Mouse (Mus musculus): ENCODE measurements around the gene Ankrd65. TPM values are rescaled to one million over a fixed set of nuclear protein-coding genes. Genes with fewer than 3 reads are reported as not detected.

Ankrd65 gene
- polyA plus RNA-seq, 1 experiment from 2014 or later, result 0.20 TPM

GRCm38 (mm10) chr4:155761356-155762099 lies 28.7 kb upstream of the Ankrd65 start:
- Histone ChIP-seq H3K36me3 (peaks cover 8% of the 10 kb centered on the region), H3K27me3 (no peaks in the 10 kb centered on the region), H3K9ac (peak overlapping the region; percentile 83), H3K4me3 (peak overlapping the region; percentile 96), H3K4me2 (peak overlapping the region; percentile 97), H3K27ac (peak overlapping the region; percentile 48; the same call in 1 of the 2 replicates), H3K4me1 (peaks cover 20% of the 10 kb centered on the region), H3K9me3 (no peaks in the 10 kb centered on the region)
- 1% methylated on average over 28 of the region's 28 CpGs for WGBS
- peak; percentile 7; the same call in 1 of the 2 replicates for ATAC-seq (ENCODE audit: borderline replicate concordance, extremely low read depth, low FRiP score, low TSS enrichment)

- no peaks in the 10 kb centered on the region for H3K9me3 ChIP-seq
- no peak overlapping the region for H3K4me3 ChIP-seq
- no peak overlapping the region; the same call in 1 of the 2 replicates for H3K4me2 ChIP-seq
- 74% methylated on average over 3 of the region's 3 CpGs for WGBS
- ATAC-seq (ENCODE audit: borderline replicate concordance, extremely low read depth, low FRiP score, low TSS enrichment), result no peak
- 0 out of 2 replicates have a peak, but pooled peaks cover under 1% of the 10 kb centered on the region for H3K36me3 ChIP-seq
- no peaks in the 10 kb centered on the region for H3K27me3 ChIP-seq
- no peak overlapping the region for H3K9ac ChIP-seq
- peaks cover 20% of the 10 kb centered on the region for H3K4me1 ChIP-seq
- H3K27ac ChIP-seq, result no peak overlapping the region
These were observed 27.9 kb upstream of the Ankrd65 start for GRCm38 (mm10) chr4:155762357-155762756.

GRCm38 (mm10) chr4:155769496-155769879 lies 20.8 kb upstream of the Ankrd65 start:
- H3K27ac ChIP-seq, result no peak overlapping the region
- H3K9ac ChIP-seq, result peak overlapping the region; percentile 66; the same call in 1 of the 2 replicates
- H3K4me1 ChIP-seq, result peaks cover 22% of the 10 kb centered on the region
- H3K36me3 ChIP-seq, result no peaks in the 10 kb centered on the region
- no peaks in the 10 kb centered on the region for H3K9me3 ChIP-seq
- peaks cover 34% of the 10 kb centered on the region for H3K27me3 ChIP-seq
- H3K4me3 ChIP-seq, result peak overlapping the region; percentile 49
- H3K4me2 ChIP-seq, result peak overlapping the region; percentile 85
- 63% methylated on average over 5 of the region's 5 CpGs for WGBS
- no peak for ATAC-seq (ENCODE audit: borderline replicate concordance, extremely low read depth, low FRiP score, low TSS enrichment)

- Histone ChIP-seq H3K27me3 (peaks cover 34% of the 10 kb centered on the region), H3K4me1 (peaks cover 27% of the 10 kb centered on the region), H3K9ac (peak overlapping the region; percentile 66), H3K4me3 (peak overlapping the region; percentile 49), H3K4me2 (peak overlapping the region; percentile 85), H3K9me3 (no peaks in the 10 kb centered on the region), H3K36me3 (no peaks in the 10 kb centered on the region), H3K27ac (peak overlapping the region; percentile 71)
- peak; percentile 86 for ATAC-seq (ENCODE audit: borderline replicate concordance, extremely low read depth, low FRiP score, low TSS enrichment)
- under 1% methylated on average over 30 of the region's 39 CpGs for WGBS
These were observed 20.2 kb upstream of the Ankrd65 start for GRCm38 (mm10) chr4:155769880-155770512.

GRCm38 (mm10) chr4:155770626-155771025 lies 19.6 kb upstream of the Ankrd65 start:
- 35% methylated on average over 24 of the region's 24 CpGs for WGBS

GRCm38 (mm10) chr4:155771706-155772105 lies 18.5 kb upstream of the Ankrd65 start:
- Histone ChIP-seq H3K27me3 (peaks cover 34% of the 10 kb centered on the region), H3K4me1 (peaks cover 43% of the 10 kb centered on the region), H3K27ac (no peak overlapping the region), H3K9ac (no peak overlapping the region), H3K4me2 (no peak overlapping the region), H3K36me3 (no peaks in the 10 kb centered on the region), H3K9me3 (no peaks in the 10 kb centered on the region), H3K4me3 (no peak overlapping the region)
- 70% methylated on average over 2 of the region's 2 CpGs for WGBS
- ATAC-seq (ENCODE audit: borderline replicate concordance, extremely low read depth, low FRiP score, low TSS enrichment), result no peak

More at GRCm38 (mm10) chr4:155770626-155771025, 19.6 kb upstream of the Ankrd65 start:
- Histone ChIP-seq H3K4me2 (peak overlapping the region; percentile 85), H3K9me3 (no peaks in the 10 kb centered on the region), H3K27me3 (peaks cover 34% of the 10 kb centered on the region), H3K4me3 (peak overlapping the region; percentile 49), H3K36me3 (no peaks in the 10 kb centered on the region), H3K27ac (no peak overlapping the region), H3K9ac (peak overlapping the region; percentile 66), H3K4me1 (peaks cover 34% of the 10 kb centered on the region)
- no peak for ATAC-seq (ENCODE audit: borderline replicate concordance, extremely low read depth, low FRiP score, low TSS enrichment)

- Histone ChIP-seq H3K4me1 (peaks cover 51% of the 10 kb centered on the region), H3K9me3 (no peaks in the 10 kb centered on the region), H3K27ac (no peak overlapping the region), H3K36me3 (no peaks in the 10 kb centered on the region), H3K4me2 (no peak overlapping the region), H3K27me3 (peaks cover 34% of the 10 kb centered on the region), H3K4me3 (no peak overlapping the region), H3K9ac (no peak overlapping the region)
- no peak for ATAC-seq (ENCODE audit: borderline replicate concordance, extremely low read depth, low FRiP score, low TSS enrichment)
- 85% methylated on average over 13 of the region's 13 CpGs for WGBS
These were observed 17.5 kb upstream of the Ankrd65 start for GRCm38 (mm10) chr4:155772786-155773185.

GRCm38 (mm10) chr4:155773335-155774078 lies 16.7 kb upstream of the Ankrd65 start:
- Histone ChIP-seq H3K27ac (no peak overlapping the region), H3K9ac (no peak overlapping the region), H3K9me3 (no peaks in the 10 kb centered on the region), H3K4me2 (peak overlapping the region; percentile 76), H3K4me3 (peak overlapping the region; percentile 37), H3K36me3 (no peaks in the 10 kb centered on the region), H3K27me3 (peaks cover 34% of the 10 kb centered on the region), H3K4me1 (peaks cover 54% of the 10 kb centered on the region)
- 37% methylated on average over 5 of the region's 5 CpGs for WGBS
- ATAC-seq (ENCODE audit: borderline replicate concordance, extremely low read depth, low FRiP score, low TSS enrichment), result no peak

GRCm38 (mm10) chr4:155774280-155774754 lies 15.9 kb upstream of the Ankrd65 start, which contains the start of gene Vwa1:
Vwa1 (minus strand) TSS chr4:155774698.
- WGBS, result under 1% methylated on average over 35 of the region's 35 CpGs
- H3K27ac ChIP-seq, result peak within 1 kb of the TSS; percentile 39
- peak; percentile 71 for ATAC-seq (ENCODE audit: borderline replicate concordance, extremely low read depth, low FRiP score, low TSS enrichment)
- H3K36me3 ChIP-seq, result no peaks in the 10 kb centered on the region
- H3K4me1 ChIP-seq, result peaks cover 52% of the 10 kb centered on the region
- peak within 1 kb of the TSS; percentile 37 for H3K4me3 ChIP-seq
- peaks cover 34% of the 10 kb centered on the region for H3K27me3 ChIP-seq
- peak within 1 kb of the TSS; percentile 76 for H3K4me2 ChIP-seq
- peak within 1 kb of the TSS; percentile 31 for H3K9ac ChIP-seq
- H3K9me3 ChIP-seq, result no peaks in the 10 kb centered on the region

- ATAC-seq (ENCODE audit: borderline replicate concordance, extremely low read depth, low FRiP score, low TSS enrichment), result 0 out of 2 replicates have a peak, but pooled peaks have one; percentile 13
- 32% methylated on average over 9 of the region's 9 CpGs for WGBS
These were observed 15.1 kb upstream of the Ankrd65 start for GRCm38 (mm10) chr4:155774971-155775740.

GRCm38 (mm10) chr4:155775855-155776254 lies 14.4 kb upstream of the Ankrd65 start:
- Histone ChIP-seq H3K4me3 (no peak overlapping the region), H3K27me3 (peaks cover 33% of the 10 kb centered on the region), H3K4me2 (no peak overlapping the region), H3K9ac (no peak overlapping the region), H3K36me3 (no peaks in the 10 kb centered on the region), H3K9me3 (no peaks in the 10 kb centered on the region), H3K4me1 (peaks cover 44% of the 10 kb centered on the region), H3K27ac (peak overlapping the region; percentile 39)
- 55% methylated on average over 3 of the region's 3 CpGs for WGBS
- no peak for ATAC-seq (ENCODE audit: borderline replicate concordance, extremely low read depth, low FRiP score, low TSS enrichment)

More at GRCm38 (mm10) chr4:155774971-155775740, 15.1 kb upstream of the Ankrd65 start:
- H3K27ac ChIP-seq, result peak overlapping the region; percentile 39
- H3K9ac ChIP-seq, result no peak overlapping the region
- H3K4me3 ChIP-seq, result peak overlapping the region; percentile 1; the same call in 1 of the 2 replicates
- H3K4me2 ChIP-seq, result peak overlapping the region; percentile 76
- H3K9me3 ChIP-seq, result no peaks in the 10 kb centered on the region
- H3K4me1 ChIP-seq, result peaks cover 48% of the 10 kb centered on the region
- no peaks in the 10 kb centered on the region for H3K36me3 ChIP-seq
- peaks cover 34% of the 10 kb centered on the region for H3K27me3 ChIP-seq

Data from lung, embryonic 15.5 days (tissue).